Mouse (Mus musculus) CH12.LX (cell line): ENCODE results near the gene Mrtfb. TPM values are rescaled to one million over a fixed set of nuclear protein-coding genes. Genes with fewer than 3 reads are reported as not detected.

ENCODE experiments used
- DNase-seq: peaks from one replicate; pipeline ENCODE4 v3.0.0-alpha.2; 2013; ENCODE audit errors: extremely low read depth
- H3K27ac ChIP-seq: 2 replicates; pipeline ENCODE4 v1.5.1; 2012; ENCODE audit warnings: low read depth, mild to moderate bottlenecking, control low read depth, moderate library complexity; ENCODE audit not compliant: insufficient read depth
- H3K27me3 ChIP-seq: replicated peaks from 2 replicates; pipeline ENCODE3; 2012; ENCODE audit warnings: inconsistent platforms
- H3K36me3 ChIP-seq, 2 experiments: replicated peaks in 1 of 2; 2 replicates each; pipeline versions ENCODE3 to v1.6.1; 2012; ENCODE audit warnings: inconsistent platforms in 1 of 2, low read length in 1 of 2, mild to moderate bottlenecking in 1 of 2, mixed read lengths in 1 of 2, moderate library complexity in 1 of 2; ENCODE audit not compliant: control insufficient read depth in 1 of 2, insufficient read depth in 1 of 2
- H3K4me1 ChIP-seq, 2 experiments: 2 replicates each; pipeline ENCODE4 v1.6.1; 2012; ENCODE audit warnings: inconsistent platforms in 1 of 2, moderate library complexity in 1 of 2; ENCODE audit not compliant: insufficient read depth in 2 of 2, control insufficient read depth in 1 of 2
- H3K4me2 ChIP-seq: 2 replicates; pipeline ENCODE4 v1.6.1; 2012; ENCODE audit warnings: low read depth, mild to moderate bottlenecking, control low read depth; ENCODE audit not compliant: poor library complexity, insufficient read depth, severe bottlenecking
- H3K4me3 ChIP-seq, 3 experiments: fragments of 150-350 bp in 1 of 3; sonication (generic) in 1 of 3; replicated peaks in 1 of 3; 2 replicates each; pipeline versions ENCODE3 to v1.5.1; 2011 to 2012; ENCODE audit warnings: low read depth in 2 of 3, low read length in 2 of 3, mild to moderate bottlenecking in 2 of 3, moderate library complexity in 2 of 3, control low read depth in 1 of 3, improper control_type of control experiment in 1 of 3, inconsistent platforms in 1 of 3, mixed read lengths in 1 of 3; ENCODE audit not compliant: poor library complexity in 1 of 3
- H3K79me2 ChIP-seq: replicated peaks from 2 replicates; pipeline ENCODE4 v1.6.1; 2012; ENCODE audit warnings: mild to moderate bottlenecking, moderate library complexity; ENCODE audit not compliant: control insufficient read depth, poor library complexity, insufficient read depth, severe bottlenecking; ENCODE audit errors: extremely low read depth
- H3K9ac ChIP-seq: 2 replicates; pipeline ENCODE4 v1.6.1; 2012; ENCODE audit warnings: low read depth, mild to moderate bottlenecking, control low read depth, moderate library complexity; ENCODE audit not compliant: insufficient read depth
- H3K9me3 ChIP-seq: replicated peaks from 2 replicates; pipeline ENCODE3; 2012; ENCODE audit warnings: low read length, inconsistent platforms, mixed read lengths
- CHD1 ChIP-seq: IDR thresholded peaks from 2 replicates; pipeline ENCODE4 v1.6.1; 2012; ENCODE audit warnings: low read depth, low read length, improper control_type of control experiment, inconsistent platforms
- CHD2 ChIP-seq: IDR thresholded peaks from 2 replicates; pipeline ENCODE4 v1.6.1; 2011; ENCODE audit warnings: low read length, improper control_type of control experiment
- EP300 ChIP-seq: IDR thresholded peaks from 2 replicates; pipeline ENCODE4 v1.6.1; 2011; ENCODE audit warnings: low read length, improper control_type of control experiment
- ETS1 ChIP-seq: conservative IDR thresholded peaks from 2 replicates; pipeline ENCODE4 v1.6.1; 2012; ENCODE audit warnings: low read depth, mild to moderate bottlenecking, inconsistent platforms, low read length, improper control_type of control experiment, moderate library complexity
- GABPA ChIP-seq: IDR thresholded peaks from 2 replicates; pipeline ENCODE4 v1.6.1; 2012; ENCODE audit warnings: low read depth, low read length, improper control_type of control experiment, inconsistent platforms; ENCODE audit not compliant: insufficient replicate concordance
- HCFC1 ChIP-seq: IDR thresholded peaks from 2 replicates; pipeline ENCODE4 v1.6.1; 2012; ENCODE audit warnings: low read depth, mild to moderate bottlenecking, inconsistent platforms, low read length, improper control_type of control experiment
- JUN ChIP-seq: IDR thresholded peaks from 2 replicates; pipeline ENCODE4 v1.6.1; 2011; ENCODE audit warnings: low read depth, mild to moderate bottlenecking, low read length, improper control_type of control experiment, moderate library complexity; ENCODE audit not compliant: insufficient read depth
- KAT2A ChIP-seq: IDR thresholded peaks from 2 replicates; pipeline ENCODE4 v1.6.1; 2012; ENCODE audit warnings: low read length, improper control_type of control experiment, inconsistent platforms; ENCODE audit not compliant: insufficient replicate concordance
- MAFK ChIP-seq: IDR thresholded peaks from 2 replicates; pipeline ENCODE4 v1.6.1; 2011; ENCODE audit warnings: low read length, improper control_type of control experiment; ENCODE audit not compliant: insufficient replicate concordance
- MAX ChIP-seq: IDR thresholded peaks from 2 replicates; pipeline ENCODE4 v1.6.1; 2011; ENCODE audit warnings: low read length, improper control_type of control experiment
- MEF2A ChIP-seq: IDR thresholded peaks from 2 replicates; pipeline ENCODE4 v1.6.1; 2014; ENCODE audit warnings: low read depth, mild to moderate bottlenecking, inconsistent platforms, low read length, improper control_type of control experiment, borderline replicate concordance
- MXI1 ChIP-seq: IDR thresholded peaks from 2 replicates; pipeline ENCODE4 v1.6.1; 2011; ENCODE audit warnings: mild to moderate bottlenecking, low read depth, low read length, improper control_type of control experiment
- MYC ChIP-seq: IDR thresholded peaks from 2 replicates; pipeline ENCODE4 v1.6.1; 2011; ENCODE audit warnings: low read depth, mild to moderate bottlenecking, improper control_type of control experiment, low read length
- NRF1 ChIP-seq: IDR thresholded peaks from 2 replicates; pipeline ENCODE4 v1.6.1; 2014; ENCODE audit warnings: low read depth, mild to moderate bottlenecking, inconsistent platforms, low read length, improper control_type of control experiment, moderate library complexity
- POLR2AphosphoS2 ChIP-seq: IDR thresholded peaks from 2 replicates; pipeline ENCODE4 v1.6.1; 2011; ENCODE audit warnings: low read depth, low read length, improper control_type of control experiment
- SIN3A ChIP-seq: IDR thresholded peaks from 2 replicates; pipeline ENCODE4 v1.6.1; 2012; ENCODE audit warnings: low read length, improper control_type of control experiment, inconsistent platforms
- SMC3 ChIP-seq: IDR thresholded peaks from 2 replicates; pipeline ENCODE4 v1.6.1; 2011; ENCODE audit warnings: low read depth, low read length, improper control_type of control experiment
- UBTF ChIP-seq: IDR thresholded peaks from 2 replicates; pipeline ENCODE4 v1.6.1; 2012; ENCODE audit warnings: low read depth, mild to moderate bottlenecking, inconsistent platforms, low read length, improper control_type of control experiment, moderate library complexity
- ZNF384 ChIP-seq: IDR thresholded peaks from 2 replicates; pipeline ENCODE4 v1.6.1; 2012; ENCODE audit warnings: low read depth, low read length, improper control_type of control experiment, inconsistent platforms
- dilution Hi-C: fragments of 300-500 bp; cut with MboI; formaldehyde crosslinking; loops from 2 replicates; pipeline ENCODE4 v1.14.3; 2020; ENCODE audit warnings: low sequenced_read_pairs; ENCODE audit not compliant: extremely low pct_unique_long_range_greater_than_20kb, extremely low pct_ligation_motif_present
- in situ Hi-C: fragments of 300-500 bp; cut with MboI; formaldehyde crosslinking; loops from 3 replicates; pipeline ENCODE4 v1.14.3; 2019; ENCODE audit warnings: low sequenced_read_pairs, low pct_ligation_motif_present, low pct_unique_long_range_greater_than_20kb, mixed read lengths
- polyA plus RNA-seq: library from polyadenylated mRNA; unstranded; fragments of >175 nt; gene quantifications from 2 replicates; pipeline ENCODE4 v1.2.1, GENCODE M21; 2012; ENCODE audit warnings: low read depth; ENCODE audit not compliant: insufficient read length
- total RNA-seq, 2 experiments: library from RNA; depleted of rRNA; stranded (reverse); fragments of 300-350 nt in 1 of 2; fragments of >200 nt in 1 of 2; gene quantifications; 2 replicates each; pipeline ENCODE4 v1.2.3; 2012 to 2014

The Mrtfb gene
- total and polyA plus RNA-seq, 3 experiments, result 3.2 to 9.4 (median 4.4) TPM

DNA sequence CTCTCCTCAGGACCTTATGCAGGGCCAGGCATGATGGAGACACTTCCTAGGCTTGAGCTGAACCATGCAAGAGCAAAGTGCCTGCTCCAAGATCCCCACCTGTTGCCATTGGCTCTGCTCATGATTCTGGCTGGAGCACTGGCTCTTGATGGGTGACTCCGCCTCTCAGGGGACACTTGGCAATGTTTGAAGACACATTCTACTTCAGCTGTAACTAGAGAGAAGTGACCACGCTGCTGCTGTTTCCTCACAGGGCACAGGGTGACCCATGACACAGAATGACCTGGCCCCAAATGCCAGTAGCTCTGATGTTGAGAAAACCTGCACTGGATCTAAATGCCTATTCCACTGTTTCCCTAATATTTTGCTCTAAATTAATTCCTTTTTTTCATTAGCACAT is 16.7 kb upstream of the Mrtfb start:
- Histone ChIP-seq H3K9me3 (peaks cover 3% of the 10 kb centered on the region), H3K36me3 (no peaks in the 10 kb centered on the region), H3K27me3 (no peaks in the 10 kb centered on the region), H3K4me1 (peaks cover 0 to 5% of the 10 kb centered on the region in 2 experiments; a peak in 1 of 4 replicates), H3K4me2 (no peak overlapping the region), H3K27ac (no peak overlapping the region), H3K79me2 (no peaks in the 10 kb centered on the region), H3K9ac (no peak overlapping the region), H3K4me3 (no peak overlapping the region)
- dilution Hi-C loops (no loop called here), in situ Hi-C loops (loop anchor here (5.0 kb wide), 1 partner anchor 37 kb away; no protein-coding TSS in a partner anchor)
- DNase-seq, result no peak
- TF ChIP-seq UBTF, result no peak
- TF ChIP-seq JUN, result no peak
- TF ChIP-seq ZNF384, result no peak
- no peak for TF ChIP-seq MAFK

DNA sequence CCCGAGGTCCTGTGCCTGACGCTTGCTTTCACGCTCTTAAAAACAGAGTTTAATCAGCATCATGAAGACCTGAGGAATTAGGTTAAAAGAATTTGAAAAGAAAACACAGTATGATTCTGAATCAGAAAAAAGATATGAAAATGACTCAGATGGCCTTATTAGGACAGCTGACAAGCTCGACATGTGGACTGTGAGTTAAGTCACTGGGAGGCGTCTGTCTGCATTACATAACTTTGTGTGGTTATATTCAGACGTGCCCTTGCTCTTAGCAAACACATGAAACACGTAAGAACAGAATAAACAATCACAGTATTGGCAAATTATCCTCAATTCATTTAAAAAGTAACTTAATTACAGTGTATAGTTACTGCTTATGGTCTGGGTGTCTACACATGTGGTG is 16.0 kb upstream of the Mrtfb start:
- no peak for TF ChIP-seq MXI1
- no peak for TF ChIP-seq KAT2A
- no peak for TF ChIP-seq CHD1
- TF ChIP-seq MAX, result no peak
- no peak for TF ChIP-seq POLR2AphosphoS2
- no peak for TF ChIP-seq CHD2
- no peak for TF ChIP-seq EP300
- no peak for TF ChIP-seq MYC
- no peak for TF ChIP-seq SIN3A
- TF ChIP-seq ZNF384, result no peak
- TF ChIP-seq NRF1, result no peak
- no peak for TF ChIP-seq SMC3
- TF ChIP-seq HCFC1, result no peak
- TF ChIP-seq GABPA, result no peak
- TF ChIP-seq MEF2A, result no peak
- no peak for TF ChIP-seq ETS1
- dilution Hi-C loops (no loop called here), in situ Hi-C loops (no loop called here)

More for the DNA sequence above, 16.0 kb upstream of the Mrtfb start:
- Histone ChIP-seq H3K4me3 (no peak overlapping the region), H3K4me1 (peaks cover 0 to 5% of the 10 kb centered on the region in 2 experiments; a peak in 1 of 4 replicates), H3K9ac (no peak overlapping the region), H3K27ac (no peak overlapping the region), H3K27me3 (no peaks in the 10 kb centered on the region), H3K9me3 (peaks cover 3% of the 10 kb centered on the region), H3K36me3 (no peaks in the 10 kb centered on the region), H3K79me2 (no peaks in the 10 kb centered on the region), H3K4me2 (no peak overlapping the region)
- no peak for DNase-seq
